Mouse (Mus musculus) kidney, embryonic 16.5 days (tissue): Measurements from ENCODE around the gene Rps27rt. TPM values are rescaled to one million over a fixed set of nuclear protein-coding genes. Genes with fewer than 3 reads are reported as not detected.
A peak's percentile ranks its signal among the peaks of the same experiment; 100 is the strongest.

Source experiments
- ATAC-seq: fragments of 200-750 bp; cut with Nextera tagmentation; 2 replicates; pipeline ENCODE4 v1.8.0; 2017; ENCODE audit warnings: moderate TSS enrichment; ENCODE audit not compliant: low FRiP score, low TSS enrichment
- H3K27ac ChIP-seq: fragments of 300-500 bp; sonication (generic); 2 replicates; pipeline ENCODE4 v1.5.1; 2014; ENCODE audit warnings: low read length
- H3K27me3 ChIP-seq: fragments of 300-500 bp; sonication (generic); 2 replicates; pipeline ENCODE4 v1.6.1; 2014; ENCODE audit warnings: low read length, control low read depth, mixed read lengths; ENCODE audit not compliant: insufficient read depth
- H3K36me3 ChIP-seq: fragments of 300-500 bp; sonication (generic); 2 replicates; pipeline ENCODE4 v1.6.1; 2014; ENCODE audit warnings: low read length, control low read depth, mixed read lengths; ENCODE audit not compliant: insufficient read depth
- H3K4me1 ChIP-seq: fragments of 300-500 bp; sonication (generic); 2 replicates; pipeline ENCODE4 v1.6.1; 2014; ENCODE audit warnings: low read length, control low read depth, mixed read lengths; ENCODE audit not compliant: insufficient read depth
- H3K4me2 ChIP-seq: fragments of 300-500 bp; sonication (generic); replicated peaks from 2 replicates; pipeline ENCODE4 v1.6.1; 2014; ENCODE audit warnings: low read depth, low read length
- H3K4me3 ChIP-seq: fragments of 300-500 bp; sonication (generic); 2 replicates; pipeline ENCODE4 v1.5.1; 2014; ENCODE audit warnings: mild to moderate bottlenecking, low read length
- H3K9ac ChIP-seq: fragments of 300-500 bp; sonication (generic); replicated peaks from 2 replicates; pipeline ENCODE4 v1.6.1; 2014; ENCODE audit warnings: low read length
- H3K9me3 ChIP-seq: fragments of 300-500 bp; sonication (generic); 2 replicates; pipeline ENCODE4 v1.6.1; 2016; ENCODE audit warnings: low read length, control low read depth
- WGBS: fragments of 180-500 bp; shearing (Covaris S2); extraction: QIAGEN DNeasy Blood & Tissue Kit; methylation state at CpG from one replicate; pipeline ENCODE4 v1.1.7; 2014; 5-methylcytosine and 5-hydroxymethylcytosine counted together
- polyA plus RNA-seq: library from polyadenylated mRNA; unstranded; fragments of >200 nt; fragmentation: Nextera tagmentation; extraction: Ambion mirVana; gene quantifications from 2 replicates; pipeline ENCODE4 v1.2.1, GENCODE M21; 2015

The Rps27rt gene
- polyA plus RNA-seq, 1 experiment from 2014 or later: 241 TPM

- no peak overlapping the region for H3K4me2 ChIP-seq
- H3K4me1 ChIP-seq: peaks cover 21% of the 10 kb centered on the region
- H3K9me3 ChIP-seq: peaks cover 7% of the 10 kb centered on the region
- ATAC-seq: no peak
- peak overlapping the region; percentile 22; the same call in 1 of the 2 replicates for H3K27ac ChIP-seq
- no peaks in the 10 kb centered on the region for H3K36me3 ChIP-seq
- no peaks in the 10 kb centered on the region for H3K27me3 ChIP-seq
- H3K9ac ChIP-seq: no peak overlapping the region
- no peak overlapping the region for H3K4me3 ChIP-seq
- WGBS: 55% methylated on average over 6 of the region's 6 CpGs
Measured at GRCm38 (mm10) chr9:115007776-115008175, 25.2 kb upstream of the Rps27rt start.

DNA sequence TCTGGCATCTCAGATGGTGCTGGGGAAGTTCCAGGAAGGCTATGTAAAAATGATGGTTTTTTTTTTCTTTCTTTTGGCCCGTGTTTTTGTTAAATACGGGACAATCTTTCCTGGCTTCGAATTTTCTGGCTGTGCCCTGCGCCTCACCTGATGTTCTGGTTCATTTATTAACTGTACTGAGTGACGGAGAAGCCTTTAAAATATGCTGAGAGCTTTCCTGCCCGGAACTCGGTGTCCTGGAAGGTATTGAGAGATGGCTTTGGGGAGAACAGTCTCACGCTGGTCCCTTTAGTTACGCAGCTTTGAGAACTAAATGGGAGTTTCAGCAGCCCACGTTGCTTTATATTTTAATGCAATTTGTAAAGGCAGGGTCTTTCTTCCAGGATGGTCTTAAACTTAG is 22.9 kb upstream of the Rps27rt start:
- H3K27me3 ChIP-seq: no peaks in the 10 kb centered on the region
- no peak for ATAC-seq
- H3K27ac ChIP-seq: no peak overlapping the region
- WGBS: 48% methylated on average over 10 of the region's 10 CpGs
- H3K4me2 ChIP-seq: no peak overlapping the region
- no peak overlapping the region for H3K4me3 ChIP-seq
- H3K9ac ChIP-seq: no peak overlapping the region
- peaks cover 9% of the 10 kb centered on the region for H3K9me3 ChIP-seq
- H3K4me1 ChIP-seq: peaks cover 21% of the 10 kb centered on the region
- no peaks in the 10 kb centered on the region for H3K36me3 ChIP-seq

GRCm38 (mm10) chr9:114999771-115000146 is 17.2 kb upstream of the Rps27rt start:
- peak; percentile 46; the same call in 1 of the 2 replicates for ATAC-seq
- 26% methylated on average over 5 of the region's 5 CpGs for WGBS
- H3K27me3 ChIP-seq: no peaks in the 10 kb centered on the region
- no peak overlapping the region for H3K4me3 ChIP-seq
- H3K9ac ChIP-seq: no peak overlapping the region
- no peak overlapping the region for H3K27ac ChIP-seq
- no peak overlapping the region for H3K4me2 ChIP-seq
- peaks cover 10% of the 10 kb centered on the region; the same call in 1 of the 2 replicates for H3K4me1 ChIP-seq
- H3K9me3 ChIP-seq: peaks cover 4% of the 10 kb centered on the region; the same call in 1 of the 2 replicates
- no peaks in the 10 kb centered on the region for H3K36me3 ChIP-seq

GRCm38 (mm10) chr9:114999010-114999770 is 16.7 kb upstream of the Rps27rt start:
- H3K4me1 ChIP-seq: peaks cover 8% of the 10 kb centered on the region; the same call in 1 of the 2 replicates
- H3K9me3 ChIP-seq: peaks cover 4% of the 10 kb centered on the region; the same call in 1 of the 2 replicates
- ATAC-seq: peak; percentile 61; the same call in 1 of the 2 replicates
- 82% methylated on average over 6 of the region's 6 CpGs for WGBS
- H3K27ac ChIP-seq: no peak overlapping the region; the same call in 1 of the 2 replicates
- no peaks in the 10 kb centered on the region for H3K27me3 ChIP-seq
- H3K36me3 ChIP-seq: no peaks in the 10 kb centered on the region
- H3K9ac ChIP-seq: no peak overlapping the region
- H3K4me3 ChIP-seq: no peak overlapping the region
- no peak overlapping the region for H3K4me2 ChIP-seq

DNA sequence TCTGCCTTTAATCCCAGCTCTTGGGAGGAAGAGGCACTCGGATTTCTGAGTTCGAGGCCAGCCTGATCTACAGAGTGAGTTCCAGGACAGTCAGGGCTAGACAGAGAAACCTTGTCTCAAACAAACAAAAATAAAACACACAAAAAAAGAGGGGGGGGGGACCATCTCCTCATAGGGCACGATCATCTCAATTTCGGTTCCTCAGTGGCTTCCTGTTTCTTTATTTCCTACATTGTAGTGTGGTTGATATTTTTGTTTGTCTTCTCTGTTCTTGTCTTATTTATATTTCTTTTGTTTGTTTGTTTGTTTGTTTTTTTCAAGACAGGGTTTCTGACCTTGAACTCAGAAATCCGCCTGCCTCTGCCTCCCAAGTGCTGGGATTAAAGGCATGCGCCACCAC is 13.9 kb upstream of the Rps27rt start:
- Histone ChIP-seq H3K4me3 (no peak overlapping the region), H3K9ac (no peak overlapping the region), H3K4me2 (no peak overlapping the region), H3K27me3 (no peaks in the 10 kb centered on the region), H3K27ac (no peak overlapping the region), H3K4me1 (peaks cover 8% of the 10 kb centered on the region; the same call in 1 of the 2 replicates), H3K9me3 (peaks cover 7% of the 10 kb centered on the region; the same call in 1 of the 2 replicates), H3K36me3 (0 out of 2 replicates have a peak, but pooled peaks cover 5% of the 10 kb centered on the region)
- ATAC-seq: no peak
- 95% methylated on average over 6 of the region's 6 CpGs for WGBS

- Histone ChIP-seq H3K9ac (no peak overlapping the region), H3K4me1 (peaks cover 8% of the 10 kb centered on the region; the same call in 1 of the 2 replicates), H3K27ac (no peak overlapping the region), H3K27me3 (no peaks in the 10 kb centered on the region), H3K4me2 (no peak overlapping the region), H3K4me3 (no peak overlapping the region), H3K36me3 (0 out of 2 replicates have a peak, but pooled peaks cover 5% of the 10 kb centered on the region), H3K9me3 (peaks cover 7% of the 10 kb centered on the region; the same call in 1 of the 2 replicates)
- 93% methylated on average over 4 of the region's 4 CpGs for WGBS
- no peak for ATAC-seq
Measured at GRCm38 (mm10) chr9:114995716-114996115, 13.2 kb upstream of the Rps27rt start.

DNA sequence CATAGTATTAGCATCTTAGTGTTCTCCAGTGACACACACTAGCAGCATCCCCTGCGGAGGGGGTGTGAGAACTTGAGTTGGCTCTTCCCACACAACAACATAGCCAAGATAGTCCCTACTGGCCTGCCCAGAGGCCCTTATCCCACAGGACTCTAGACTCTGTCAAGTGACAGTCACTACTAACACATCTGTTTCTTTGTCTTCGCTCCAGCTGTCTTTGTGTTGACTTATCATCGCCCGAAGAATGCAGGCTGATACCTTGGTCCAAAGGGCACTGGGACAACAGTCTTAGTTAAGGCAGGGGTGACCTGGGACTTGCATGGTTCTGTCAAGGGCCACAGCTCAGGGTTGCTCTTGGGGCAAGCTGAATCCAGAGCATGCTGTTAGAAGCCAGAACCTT is 12.7 kb upstream of the Rps27rt start:
- ATAC-seq: no peak
- Histone ChIP-seq H3K27me3 (no peaks in the 10 kb centered on the region), H3K36me3 (0 out of 2 replicates have a peak, but pooled peaks cover 5% of the 10 kb centered on the region), H3K4me1 (peaks cover 8% of the 10 kb centered on the region; the same call in 1 of the 2 replicates), H3K27ac (no peak overlapping the region), H3K9me3 (peaks cover 4% of the 10 kb centered on the region; the same call in 1 of the 2 replicates), H3K9ac (no peak overlapping the region), H3K4me2 (no peak overlapping the region), H3K4me3 (no peak overlapping the region)
- 86% methylated on average over 4 of the region's 4 CpGs for WGBS

DNA sequence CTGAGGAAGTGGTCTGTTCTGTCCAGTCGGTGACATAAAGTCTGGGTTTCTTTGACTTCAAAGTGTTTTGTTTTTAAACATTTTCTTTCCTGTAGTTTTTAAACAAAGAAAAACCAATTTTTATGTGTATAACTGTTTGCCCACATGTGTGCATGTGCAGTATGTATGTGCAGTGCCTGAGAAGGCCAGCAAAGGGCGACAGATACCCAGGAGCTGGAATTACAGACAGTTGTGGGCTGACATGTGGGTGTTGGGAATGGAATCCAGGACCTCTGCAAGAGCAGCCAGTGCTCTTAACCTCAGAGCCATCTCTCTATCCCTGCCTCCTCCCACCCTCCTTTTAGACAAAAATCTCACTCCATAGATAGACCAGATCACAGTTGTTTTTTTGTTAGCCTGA is 10.0 kb upstream of the Rps27rt start:
- 0 out of 2 replicates have a peak, but pooled peaks cover 5% of the 10 kb centered on the region for H3K36me3 ChIP-seq
- H3K4me3 ChIP-seq: no peak overlapping the region
- WGBS: 97% methylated on average over 2 of the region's 2 CpGs
- H3K4me2 ChIP-seq: no peak overlapping the region
- no peak overlapping the region for H3K9ac ChIP-seq
- H3K27ac ChIP-seq: no peak overlapping the region
- 0 out of 2 replicates have a peak, but pooled peaks cover 4% of the 10 kb centered on the region for H3K4me1 ChIP-seq
- peaks cover 3% of the 10 kb centered on the region; the same call in 1 of the 2 replicates for H3K9me3 ChIP-seq
- no peak for ATAC-seq
- no peaks in the 10 kb centered on the region for H3K27me3 ChIP-seq

DNA sequence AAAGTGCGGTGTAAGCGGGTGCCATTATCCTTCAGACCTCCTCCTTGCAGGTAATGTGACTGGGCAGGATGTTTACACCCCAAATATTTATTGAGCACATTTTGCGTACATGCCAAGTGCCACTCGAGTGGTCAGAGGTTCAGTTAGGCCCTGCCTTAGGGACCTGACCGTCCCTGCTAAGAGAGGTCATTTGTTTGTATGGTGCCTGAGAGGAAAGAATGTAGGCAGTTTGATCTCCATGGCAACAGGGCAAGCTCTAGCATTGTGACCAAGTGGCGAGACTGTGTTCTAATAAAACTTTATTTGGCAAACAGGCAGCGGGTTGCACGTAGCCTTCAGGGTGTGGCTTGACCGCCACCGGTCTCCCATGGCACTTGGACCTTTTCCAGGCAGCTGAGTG is 7.9 kb upstream of the Rps27rt start:
- H3K4me2 ChIP-seq: no peak overlapping the region
- H3K9me3 ChIP-seq: peaks cover 3% of the 10 kb centered on the region; the same call in 1 of the 2 replicates
- H3K4me3 ChIP-seq: no peak overlapping the region
- H3K9ac ChIP-seq: no peak overlapping the region
- H3K27me3 ChIP-seq: no peaks in the 10 kb centered on the region
- H3K27ac ChIP-seq: no peak overlapping the region
- H3K4me1 ChIP-seq: 0 out of 2 replicates have a peak, but pooled peaks cover 4% of the 10 kb centered on the region
- H3K36me3 ChIP-seq: 0 out of 2 replicates have a peak, but pooled peaks cover 5% of the 10 kb centered on the region
- 77% methylated on average over 10 of the region's 10 CpGs for WGBS
- ATAC-seq: no peak
